Mouse (Mus musculus) CD4-positive naive resting alpha-beta T cell, adult 57 days (primary cell): ENCODE results near the gene Grin3a. TPM values are rescaled to one million over a fixed set of nuclear protein-coding genes. Genes with fewer than 3 reads are reported as not detected.

Experiments
- total RNA-seq: library from RNA; stranded (reverse); gene quantifications from one replicate; pipeline ENCODE4 v1.2.4, GENCODE M21; 2023

The Grin3a gene
- not detected for total RNA-seq

GRCm38 (mm10) chr4:49845612-49845985 lies at the start of gene Grin3a:
TSS of gene Grin3a (minus strand) at chr4:49845744.

GRCm38 (mm10) chr4:49681812-49682211 lies 163.7 kb downstream of the Grin3a start, which contains the start of gene Ppp3r2:
TSS of gene Ppp3r2 (minus strand) at chr4:49682024.

GRCm38 (mm10) chr4:49631319-49632138 lies 214.0 kb downstream of the Grin3a start, which contains the start of gene Rnf20:
TSS of gene Rnf20 (plus strand) at chr4:49632006.

Other genes with a start within 250 kb of the Grin3a start
- not detected for gene Tmem246, start 247.9 kb downstream of the Grin3a start, total RNA-seq
- 151 TPM for gene Rnf20, start 213.7 kb downstream of the Grin3a start, total RNA-seq
- not detected for gene Ppp3r2, start 163.7 kb downstream of the Grin3a start, total RNA-seq